Mouse (Mus musculus): ENCODE results near the gene Cetn3. TPM values are rescaled to one million over a fixed set of nuclear protein-coding genes. Genes with fewer than 3 reads are reported as not detected.
A peak's percentile ranks its signal among the peaks of the same experiment; 100 is the strongest.

The Cetn3 gene
- polyA plus RNA-seq (2015; fragmentation: Nextera tagmentation; extraction: Ambion mirVana): 242 and 244 TPM in 2 replicates

DNA sequence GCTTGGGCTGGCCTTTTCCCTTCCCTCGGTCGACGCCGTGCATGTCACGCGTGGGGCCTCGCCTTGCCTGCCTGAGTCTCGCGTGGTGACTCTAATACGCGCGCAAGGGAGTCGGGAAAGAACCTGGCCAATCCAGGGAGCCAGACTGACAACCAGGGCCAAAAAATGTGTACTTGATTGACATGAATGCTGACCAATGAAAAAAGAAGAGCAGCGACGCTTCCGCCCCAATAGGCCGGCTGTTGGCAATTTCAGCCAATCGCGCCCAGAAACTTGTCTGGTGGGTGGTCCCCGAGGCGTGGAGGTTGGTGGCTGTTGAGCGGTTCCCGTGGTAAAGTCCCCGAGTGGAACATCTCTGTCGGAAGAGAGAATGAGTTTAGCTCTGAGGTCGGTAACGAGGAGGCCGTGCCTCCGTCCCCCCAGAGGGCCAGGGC, at the start of gene Cetn3:
Gene Cetn3, plus strand, starts transcription at position 107 of the 434 bp plus-strand sequence.
- peak; percentile 96 for ATAC-seq (ENCODE audit: low FRiP score)
- Histone ChIP-seq H3K9ac (peak within 1 kb of the TSS; percentile 89), H3K36me3 (peaks cover 4% of the 10 kb centered on the region; the same call in 1 of the 2 replicates), H3K9me3 (no peaks in the 10 kb centered on the region), H3K4me2 (peak within 1 kb of the TSS; percentile 62), H3K27ac (peak within 1 kb of the TSS; percentile 99), H3K27me3 (no peaks in the 10 kb centered on the region), H3K4me1 (replicated peaks) (peaks cover 22% of the 10 kb centered on the region), H3K4me3 (peak within 1 kb of the TSS; percentile 66)
- under 1% methylated on average over 29 of the region's 29 CpGs for WGBS

DNA sequence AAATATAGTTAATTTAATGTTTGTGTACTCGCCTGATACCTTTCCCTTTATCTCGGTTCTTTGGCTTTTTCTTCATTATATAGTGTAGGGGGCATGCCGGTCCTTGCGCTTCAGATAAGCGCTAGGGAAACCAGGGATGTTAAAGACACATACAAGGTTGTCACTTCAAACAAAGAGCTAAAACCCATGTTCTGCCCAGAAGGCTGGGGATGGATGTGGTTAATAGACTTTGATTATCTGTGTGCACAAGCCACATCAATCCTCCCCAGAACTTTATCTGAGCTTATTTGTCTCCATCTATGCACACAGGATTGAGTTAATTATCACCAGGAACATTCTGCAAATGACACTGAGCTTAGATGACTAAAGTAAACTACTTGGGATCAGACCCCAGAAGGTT, 46.3 kb upstream of the Cetn3 start:
- Histone ChIP-seq H3K9me3 (no peaks in the 10 kb centered on the region), H3K4me2 (no peak overlapping the region), H3K27ac (no peak overlapping the region), H3K9ac (no peak overlapping the region), H3K36me3 (no peaks in the 10 kb centered on the region), H3K27me3 (no peaks in the 10 kb centered on the region), H3K4me3 (no peak overlapping the region), H3K4me1 (replicated peaks) (no peaks in the 10 kb centered on the region)
- ATAC-seq (ENCODE audit: low FRiP score): no peak
- 87% methylated on average over 5 of the region's 5 CpGs for WGBS

DNA sequence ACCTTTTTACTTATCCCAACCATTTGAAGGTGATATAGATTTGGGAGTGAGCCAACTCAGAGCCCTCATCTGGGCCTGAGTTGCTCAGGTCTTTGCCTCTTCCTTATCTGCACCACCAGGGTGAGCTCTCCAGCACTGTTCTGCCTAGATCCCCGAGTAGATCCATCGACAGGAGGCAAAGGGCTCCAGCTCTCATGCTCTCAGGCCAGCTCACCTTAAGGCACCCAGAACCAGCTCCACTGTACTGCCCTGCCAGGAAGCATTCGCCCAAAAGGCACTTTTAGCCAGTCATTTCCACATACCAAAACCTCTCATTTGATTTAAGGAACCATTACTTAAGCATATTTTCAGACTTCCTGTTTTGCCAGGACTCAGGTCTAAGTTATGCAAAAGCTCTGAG, 42.0 kb upstream of the Cetn3 start:
- ATAC-seq (ENCODE audit: low FRiP score): no peak
- H3K27me3 ChIP-seq: no peaks in the 10 kb centered on the region
- H3K27ac ChIP-seq: no peak overlapping the region
- no peaks in the 10 kb centered on the region for H3K9me3 ChIP-seq
- H3K4me3 ChIP-seq: no peak overlapping the region
- WGBS: 51% methylated on average over 3 of the region's 3 CpGs
- H3K9ac ChIP-seq: no peak overlapping the region
- H3K4me1 ChIP-seq (replicated peaks): no peaks in the 10 kb centered on the region
- no peaks in the 10 kb centered on the region for H3K36me3 ChIP-seq
- H3K4me2 ChIP-seq: no peak overlapping the region

DNA sequence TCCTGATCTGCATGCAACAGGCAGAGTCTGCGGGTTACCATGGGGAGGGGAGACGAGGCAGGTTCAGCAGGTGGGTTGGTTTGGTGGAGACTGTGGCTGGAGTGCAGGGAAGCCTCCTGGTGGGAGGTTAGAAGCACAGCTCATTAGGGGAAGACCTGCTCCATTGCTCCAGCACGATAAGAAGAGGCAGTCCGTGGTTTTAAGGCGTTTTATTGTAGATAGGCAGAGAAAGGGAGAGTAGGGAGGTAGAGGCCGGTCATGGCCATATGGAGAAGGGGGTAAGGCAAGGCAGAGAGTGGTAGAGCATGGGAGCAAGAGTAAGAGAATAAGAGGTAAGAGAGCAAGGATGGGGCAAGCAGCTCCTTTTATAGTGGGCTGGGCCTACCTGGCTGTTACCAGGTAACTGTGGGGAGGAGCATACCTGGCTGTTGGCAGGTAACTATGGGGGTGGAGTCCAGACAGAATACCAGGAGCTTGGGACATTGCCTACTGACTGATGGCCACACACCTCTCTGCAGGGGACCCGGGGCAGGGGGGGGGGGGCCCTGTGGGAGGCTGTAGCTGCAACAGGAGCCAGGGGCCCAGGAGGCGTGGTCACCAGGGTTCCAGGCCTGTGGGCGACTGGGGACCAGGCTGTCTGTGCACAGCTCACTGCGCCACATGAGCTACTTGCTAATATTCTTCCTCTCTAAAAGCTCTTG, 39.3 kb upstream of the Cetn3 start:
- ATAC-seq (ENCODE audit: low FRiP score): no peak
- WGBS: 45% methylated on average over 10 of the region's 10 CpGs
- no peak overlapping the region for H3K4me3 ChIP-seq
- H3K36me3 ChIP-seq: no peaks in the 10 kb centered on the region
- no peaks in the 10 kb centered on the region for H3K9me3 ChIP-seq
- H3K4me2 ChIP-seq: no peak overlapping the region
- H3K9ac ChIP-seq: no peak overlapping the region
- H3K27me3 ChIP-seq: no peaks in the 10 kb centered on the region
- no peak overlapping the region for H3K27ac ChIP-seq
- no peaks in the 10 kb centered on the region for H3K4me1 ChIP-seq (replicated peaks)

DNA sequence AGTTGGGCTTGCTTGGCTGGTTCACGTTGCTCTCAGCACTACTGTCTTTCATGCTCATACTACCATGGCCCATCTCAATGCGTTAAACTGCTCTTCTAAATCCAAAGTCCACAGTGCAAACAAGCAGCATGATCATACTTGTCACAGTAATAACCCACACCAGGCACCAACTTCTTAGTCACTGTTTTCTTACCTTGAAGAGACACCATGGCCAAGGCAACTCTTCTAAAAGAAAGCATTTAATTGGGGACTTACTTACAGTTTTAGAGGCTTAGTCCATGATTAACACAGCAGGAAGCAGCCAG, 38.8 kb upstream of the Cetn3 start:
- H3K4me3 ChIP-seq: no peak overlapping the region
- no peaks in the 10 kb centered on the region for H3K9me3 ChIP-seq
- ATAC-seq (ENCODE audit: low FRiP score): no peak
- H3K27ac ChIP-seq: no peak overlapping the region
- 39% methylated on average over 2 of the region's 2 CpGs for WGBS
- H3K27me3 ChIP-seq: no peaks in the 10 kb centered on the region
- no peak overlapping the region for H3K4me2 ChIP-seq
- no peaks in the 10 kb centered on the region for H3K4me1 ChIP-seq (replicated peaks)
- no peaks in the 10 kb centered on the region for H3K36me3 ChIP-seq
- H3K9ac ChIP-seq: no peak overlapping the region

DNA sequence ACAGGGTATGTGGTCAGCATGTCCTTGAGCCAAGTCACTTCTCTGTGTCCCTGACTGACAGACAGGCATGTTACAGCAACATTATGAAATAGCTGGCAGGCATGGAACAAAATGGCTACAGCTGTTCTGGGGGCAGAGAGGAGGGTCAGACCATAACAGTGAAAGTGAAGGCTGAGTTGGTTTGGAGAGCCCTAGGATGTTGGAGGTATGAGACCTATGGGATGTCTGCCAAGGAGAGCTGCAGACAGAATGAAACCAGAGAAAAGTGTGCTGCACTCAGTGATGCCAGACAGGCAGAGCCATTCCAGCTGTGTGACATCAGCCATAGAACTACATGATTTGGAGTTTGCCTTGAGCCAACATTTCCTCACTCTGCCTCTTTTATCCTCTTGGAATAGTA, 28.0 kb upstream of the Cetn3 start:
- ATAC-seq (ENCODE audit: low FRiP score): no peak
- H3K9ac ChIP-seq: no peak overlapping the region
- no peaks in the 10 kb centered on the region for H3K4me1 ChIP-seq (replicated peaks)
- H3K27ac ChIP-seq: no peak overlapping the region
- H3K4me2 ChIP-seq: no peak overlapping the region
- H3K4me3 ChIP-seq: no peak overlapping the region
- no peaks in the 10 kb centered on the region for H3K27me3 ChIP-seq
- no peaks in the 10 kb centered on the region for H3K9me3 ChIP-seq
- no peaks in the 10 kb centered on the region for H3K36me3 ChIP-seq

DNA sequence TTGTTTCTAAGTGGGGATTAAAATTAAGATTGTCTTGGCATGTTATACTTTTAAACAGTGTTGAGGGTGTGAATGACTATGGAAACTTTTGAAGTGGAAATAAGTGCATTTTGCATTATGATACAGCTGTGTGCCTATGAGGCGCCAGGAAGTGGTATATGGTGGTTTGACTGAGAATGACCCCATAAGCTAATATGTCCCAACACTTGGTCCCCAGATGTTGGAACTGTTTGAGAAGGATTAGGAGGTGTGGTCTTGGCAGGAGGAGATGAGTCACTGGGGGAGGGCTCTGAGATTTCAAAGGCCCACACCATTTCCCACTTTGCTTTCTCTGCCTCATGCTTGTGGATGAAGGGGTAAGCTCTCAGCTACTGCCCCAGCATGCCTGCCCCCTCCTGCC, 27.6 kb upstream of the Cetn3 start:
- no peaks in the 10 kb centered on the region for H3K9me3 ChIP-seq
- no peaks in the 10 kb centered on the region for H3K36me3 ChIP-seq
- H3K4me1 ChIP-seq (replicated peaks): no peaks in the 10 kb centered on the region
- no peak for ATAC-seq (ENCODE audit: low FRiP score)
- no peak overlapping the region for H3K27ac ChIP-seq
- WGBS: 100% methylated on average over 1 of the region's 1 CpGs
- H3K27me3 ChIP-seq: no peaks in the 10 kb centered on the region
- H3K9ac ChIP-seq: no peak overlapping the region
- no peak overlapping the region for H3K4me2 ChIP-seq
- no peak overlapping the region for H3K4me3 ChIP-seq

DNA sequence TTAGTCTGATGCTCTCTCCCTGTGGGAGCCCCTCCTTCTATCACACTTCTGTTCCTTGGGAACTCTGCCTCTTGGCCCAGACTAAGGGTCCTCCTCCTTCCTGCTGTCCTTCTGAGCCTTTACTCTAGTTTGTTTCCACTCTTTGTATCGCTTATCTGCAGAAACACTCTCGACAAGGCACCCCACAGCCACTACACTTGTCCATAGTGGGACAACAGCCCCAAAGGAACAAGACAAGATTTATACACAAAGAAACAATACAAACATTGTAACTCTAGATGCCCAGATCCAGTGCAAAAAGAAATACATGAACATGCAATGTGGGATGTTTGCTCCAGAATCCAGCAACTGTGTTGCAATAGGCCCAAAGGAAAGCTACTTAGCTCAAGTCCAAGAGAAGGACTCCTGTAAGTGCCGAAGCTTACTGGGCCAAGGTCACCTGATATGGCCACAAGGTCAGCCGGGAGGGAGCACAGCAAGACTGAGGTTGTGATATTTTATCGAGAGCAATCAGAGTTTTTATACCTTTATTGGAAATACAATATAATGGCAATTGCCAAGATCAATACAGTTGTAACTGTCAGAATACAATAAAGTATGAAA, 25.7 kb upstream of the Cetn3 start:
- no peak for ATAC-seq (ENCODE audit: low FRiP score)
- H3K4me3 ChIP-seq: no peak overlapping the region
- no peaks in the 10 kb centered on the region for H3K27me3 ChIP-seq
- no peaks in the 10 kb centered on the region for H3K9me3 ChIP-seq
- H3K4me1 ChIP-seq (replicated peaks): 0 out of 2 replicates have a peak, but pooled peaks cover 2% of the 10 kb centered on the region
- H3K4me2 ChIP-seq: no peak overlapping the region
- no peak overlapping the region for H3K27ac ChIP-seq
- no peaks in the 10 kb centered on the region for H3K36me3 ChIP-seq
- WGBS: 87% methylated on average over 5 of the region's 5 CpGs
- H3K9ac ChIP-seq: no peak overlapping the region

DNA sequence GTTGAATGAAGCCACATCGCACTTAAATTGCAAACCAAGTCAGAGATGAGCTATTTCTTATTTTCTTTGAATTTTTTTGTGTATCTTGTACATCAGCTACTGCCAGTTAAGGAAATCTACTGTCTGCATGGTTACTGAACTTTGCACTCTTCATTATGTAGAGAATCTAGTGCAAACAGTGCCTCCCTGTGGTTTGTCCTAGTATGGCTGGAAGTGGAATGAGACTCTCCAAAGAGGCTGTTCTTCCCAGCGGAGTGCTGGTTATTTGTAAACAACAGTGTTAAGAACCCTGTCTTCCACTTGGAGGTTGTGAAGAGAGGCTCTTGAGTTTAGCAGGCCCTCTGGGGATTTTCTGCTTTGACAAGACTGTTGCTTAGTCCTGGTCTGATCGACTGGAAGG, 22.5 kb upstream of the Cetn3 start:
- Histone ChIP-seq H3K4me2 (no peak overlapping the region), H3K4me3 (no peak overlapping the region), H3K4me1 (replicated peaks) (0 out of 2 replicates have a peak, but pooled peaks cover 2% of the 10 kb centered on the region), H3K27ac (no peak overlapping the region), H3K36me3 (no peaks in the 10 kb centered on the region), H3K27me3 (no peaks in the 10 kb centered on the region), H3K9me3 (no peaks in the 10 kb centered on the region), H3K9ac (no peak overlapping the region)
- 34% methylated on average over 3 of the region's 3 CpGs for WGBS
- ATAC-seq (ENCODE audit: low FRiP score): no peak

DNA sequence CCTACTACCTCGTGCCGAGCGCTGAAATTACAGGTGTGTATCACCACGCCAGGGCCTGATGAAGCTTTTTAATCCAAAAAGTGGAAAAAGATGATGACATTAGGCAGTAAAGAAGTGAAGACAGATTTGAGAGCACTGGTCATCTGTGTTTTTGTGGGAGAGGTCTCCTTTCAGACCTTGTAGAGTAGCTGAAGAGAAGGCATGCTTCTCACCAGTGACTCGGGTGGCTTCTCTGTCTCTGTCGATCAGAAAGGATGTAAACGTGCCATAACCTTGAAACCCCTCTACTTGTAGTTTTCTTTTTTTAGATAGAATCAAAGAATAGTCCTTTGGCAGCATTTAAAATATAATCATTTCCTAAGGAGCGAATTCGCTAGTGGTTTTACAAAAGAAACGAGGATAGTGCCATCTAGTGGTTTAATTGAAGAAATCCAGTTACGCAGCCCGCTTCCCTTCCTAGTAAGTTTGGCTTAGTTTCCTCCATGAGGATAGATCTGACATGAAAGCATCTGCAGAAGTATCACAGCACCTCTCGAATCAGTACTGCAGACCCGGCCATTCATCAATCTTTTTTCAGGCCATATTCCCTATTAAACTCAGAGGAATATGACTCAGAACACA, 21.2 kb upstream of the Cetn3 start:
- WGBS: 31% methylated on average over 14 of the region's 14 CpGs
- Histone ChIP-seq H3K27me3 (no peaks in the 10 kb centered on the region), H3K4me1 (replicated peaks) (0 out of 2 replicates have a peak, but pooled peaks cover 2% of the 10 kb centered on the region), H3K9ac (0 out of 2 replicates have a peak overlapping the region, but pooled peaks have one; percentile 15), H3K4me2 (peak overlapping the region; percentile 34; the same call in 1 of the 2 replicates), H3K9me3 (no peaks in the 10 kb centered on the region), H3K27ac (no peak overlapping the region), H3K4me3 (no peak overlapping the region), H3K36me3 (no peaks in the 10 kb centered on the region)
- 0 out of 2 replicates have a peak, but pooled peaks have one; percentile 49 for ATAC-seq (ENCODE audit: low FRiP score)

DNA sequence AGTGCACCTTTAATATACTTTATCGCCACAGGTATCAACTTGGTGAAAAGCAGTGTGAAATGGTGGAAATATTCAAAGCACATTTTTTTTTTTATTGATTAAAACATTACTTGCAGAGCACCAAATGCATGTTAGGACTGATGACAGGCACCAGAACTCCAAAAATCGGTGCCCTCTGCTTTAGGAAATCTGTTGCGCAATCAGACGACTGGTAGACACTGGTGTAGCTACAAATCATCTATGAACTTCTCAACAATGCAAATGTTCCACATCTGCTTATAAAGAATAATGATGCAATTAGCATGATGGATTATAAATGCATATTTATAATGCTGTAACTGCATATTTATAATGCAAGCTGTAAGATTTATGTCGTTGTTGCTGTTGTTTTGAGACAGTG, 18.7 kb upstream of the Cetn3 start:
- WGBS: 85% methylated on average over 5 of the region's 5 CpGs

DNA sequence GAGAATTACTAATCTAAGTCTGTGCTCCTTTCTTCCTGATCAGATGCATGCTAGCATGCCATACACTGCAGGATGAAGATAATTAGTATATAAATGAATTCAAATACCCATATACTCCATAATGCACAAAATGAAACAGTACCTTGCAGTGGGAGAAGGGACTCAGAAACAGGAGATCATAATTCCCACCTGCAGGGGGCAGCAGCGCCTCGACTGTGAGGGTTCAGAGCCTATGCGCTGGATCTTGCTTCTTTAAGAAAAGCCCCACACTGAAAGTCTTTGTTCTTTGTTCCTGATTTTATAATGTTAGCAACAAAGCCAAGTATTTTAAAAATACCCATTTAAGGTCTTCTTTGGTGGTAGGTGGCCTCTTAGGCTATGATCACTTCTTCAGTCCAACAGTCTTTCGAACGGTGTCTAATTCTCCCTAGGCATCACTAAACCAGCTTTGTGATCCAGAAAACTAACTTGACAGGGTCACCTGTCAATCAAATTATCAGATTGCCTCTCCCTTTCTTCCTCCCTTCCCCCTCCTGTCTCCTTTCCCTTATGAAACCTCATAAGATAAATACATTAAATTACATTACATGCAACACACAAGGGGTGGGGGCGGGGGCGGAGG, 15.7 kb upstream of the Cetn3 start:
- Histone ChIP-seq H3K36me3 (no peaks in the 10 kb centered on the region), H3K4me3 (no peak overlapping the region), H3K9ac (no peak overlapping the region), H3K4me2 (no peak overlapping the region), H3K4me1 (replicated peaks) (no peaks in the 10 kb centered on the region), H3K27ac (no peak overlapping the region), H3K27me3 (no peaks in the 10 kb centered on the region), H3K9me3 (no peaks in the 10 kb centered on the region)
- 79% methylated on average over 7 of the region's 7 CpGs for WGBS
- ATAC-seq (ENCODE audit: low FRiP score): peak; percentile 67

More for the DNA sequence above, 18.7 kb upstream of the Cetn3 start:
- Histone ChIP-seq H3K27me3 (no peaks in the 10 kb centered on the region), H3K9me3 (no peaks in the 10 kb centered on the region), H3K27ac (no peak overlapping the region), H3K36me3 (no peaks in the 10 kb centered on the region), H3K9ac (no peak overlapping the region), H3K4me2 (no peak overlapping the region), H3K4me3 (no peak overlapping the region), H3K4me1 (replicated peaks) (0 out of 2 replicates have a peak, but pooled peaks cover 2% of the 10 kb centered on the region)
- ATAC-seq (ENCODE audit: low FRiP score): no peak
